Mouse (Mus musculus): Measurements from ENCODE around the gene Fam216b. TPM values are rescaled to one million over a fixed set of nuclear protein-coding genes. Genes with fewer than 3 reads are reported as not detected.

Fam216b gene
- polyA plus RNA-seq, 1 experiment from 2014 or later, result not detected

DNA sequence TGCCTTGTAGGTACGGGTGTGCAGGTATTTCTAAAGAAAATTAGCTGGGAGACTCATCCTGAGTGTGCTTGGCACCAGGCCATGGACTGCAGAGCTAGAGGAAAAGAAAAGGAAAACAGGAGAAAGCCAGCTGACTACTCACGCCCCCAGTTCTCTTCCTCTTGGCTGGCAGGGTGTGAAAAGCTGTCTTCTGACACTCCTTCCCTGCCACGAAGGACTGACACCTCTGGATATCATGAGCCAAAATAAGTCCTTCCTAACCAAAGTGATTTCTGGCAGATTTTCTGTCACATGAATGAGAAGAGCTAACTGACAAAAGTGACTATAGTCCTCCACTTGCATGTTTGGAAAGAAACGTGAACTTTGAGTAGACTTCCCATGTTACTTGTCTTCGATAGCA is 5.3 kb downstream of the Fam216b start:
- H3K4me3 ChIP-seq (replicated peaks), result no peak overlapping the region
- no peaks in the 10 kb centered on the region for H3K4me1 ChIP-seq (replicated peaks)
- WGBS (ENCODE audit: insufficient replicate concordance), result 48% methylated on average over 5 of the region's 5 CpGs
- DNase-seq (no peak), ATAC-seq (ENCODE audit: low read depth) (no peak)
- H3K27ac ChIP-seq, result no peak overlapping the region
- no peaks in the 10 kb centered on the region for H3K9me3 ChIP-seq (replicated peaks)
- no peaks in the 10 kb centered on the region for H3K27me3 ChIP-seq
- H3K36me3 ChIP-seq, result no peaks in the 10 kb centered on the region
- H3K4me2 ChIP-seq, result no peak overlapping the region
- H3K9ac ChIP-seq, result no peak overlapping the region

DNA sequence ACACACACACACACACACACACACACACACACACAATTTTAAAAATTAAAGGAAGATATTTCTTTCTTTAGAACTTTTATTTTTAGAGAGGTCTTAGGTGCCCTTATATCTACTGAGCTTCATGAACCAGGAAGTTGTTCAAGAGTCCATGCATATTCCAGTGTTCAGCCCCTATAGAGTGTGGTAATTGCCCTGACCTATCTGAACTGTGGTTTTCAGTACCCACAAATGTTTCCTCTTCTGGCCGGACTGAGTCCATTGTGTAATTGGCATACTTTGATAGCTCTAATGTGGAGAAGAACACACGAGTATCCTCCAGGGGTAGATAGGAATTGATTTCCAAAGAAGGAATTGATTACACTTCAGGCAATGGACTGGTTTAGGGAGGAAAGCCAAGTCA is 11.3 kb downstream of the Fam216b start:
- WGBS (ENCODE audit: insufficient replicate concordance), result 9% methylated on average over 2 of the region's 2 CpGs

DNA sequence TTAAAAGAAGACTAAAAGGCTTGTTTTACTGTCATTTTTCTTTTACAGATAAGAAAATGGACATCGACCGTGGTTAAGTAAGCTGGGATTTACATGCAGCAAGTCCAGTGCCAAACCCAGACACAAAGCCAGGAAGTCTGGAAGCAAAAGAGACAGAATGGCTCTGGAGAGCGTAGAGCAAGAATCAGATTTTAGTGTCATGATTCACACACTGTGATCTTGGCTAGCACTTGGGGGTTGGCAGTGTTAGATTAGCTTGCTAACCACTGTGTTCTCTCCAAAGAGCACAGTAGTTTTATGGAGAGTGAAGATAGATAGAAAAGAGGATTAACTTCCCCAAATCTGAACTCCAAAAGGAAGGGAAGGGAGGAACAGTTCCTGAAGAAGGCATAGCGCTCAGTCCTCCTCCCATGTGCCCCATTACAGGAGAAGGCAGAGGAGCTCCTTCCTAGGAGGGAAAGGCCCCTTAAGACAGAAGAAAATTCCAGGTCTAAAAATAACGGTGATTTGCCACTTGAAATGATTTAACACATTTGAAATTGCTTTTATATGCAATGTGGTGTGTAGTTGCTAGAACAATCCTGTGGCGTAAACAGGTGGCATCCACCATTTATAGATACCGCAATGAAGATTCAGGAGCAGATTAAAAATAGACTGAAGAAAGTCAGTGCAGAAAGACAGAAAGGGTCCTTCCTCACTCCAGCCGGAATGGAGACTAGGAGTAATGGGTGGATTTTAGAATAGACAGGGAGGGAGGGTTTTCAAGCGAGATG is 22.7 kb downstream of the Fam216b start:
- WGBS (ENCODE audit: insufficient replicate concordance), result 60% methylated on average over 9 of the region's 9 CpGs
- H3K36me3 ChIP-seq, result no peaks in the 10 kb centered on the region

More for the DNA sequence above, 11.3 kb downstream of the Fam216b start:
- H3K4me3 ChIP-seq (replicated peaks), result no peak overlapping the region
- DNase-seq (no peak), ATAC-seq (ENCODE audit: low read depth) (no peak)
- H3K27ac ChIP-seq, result no peak overlapping the region
- no peak overlapping the region for H3K9ac ChIP-seq
- no peaks in the 10 kb centered on the region for H3K4me1 ChIP-seq (replicated peaks)
- no peaks in the 10 kb centered on the region for H3K36me3 ChIP-seq
- H3K9me3 ChIP-seq (replicated peaks), result no peaks in the 10 kb centered on the region
- H3K4me2 ChIP-seq, result no peak overlapping the region
- H3K27me3 ChIP-seq, result no peaks in the 10 kb centered on the region

DNA sequence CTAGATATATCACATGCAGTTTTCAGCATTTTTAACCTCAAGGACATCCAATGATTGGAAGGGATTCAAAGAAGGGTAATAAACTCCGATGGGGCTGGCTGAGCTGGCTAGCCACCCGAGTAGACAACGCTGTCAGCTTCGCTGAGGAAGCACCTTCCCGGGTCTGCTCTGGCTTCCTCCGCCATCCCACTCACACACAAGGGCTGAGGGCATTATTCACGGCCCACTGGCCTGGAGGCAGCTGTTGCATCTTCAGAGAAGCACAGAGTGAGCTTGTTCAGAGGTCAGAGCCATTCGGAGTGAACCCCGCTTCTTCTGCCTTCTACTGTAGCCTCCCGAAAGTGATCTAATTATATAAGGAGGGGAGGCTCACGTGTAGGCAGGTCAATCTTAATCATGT is 26.3 kb downstream of the Fam216b start:
- ATAC-seq (ENCODE audit: low read depth), result no peak
- Histone ChIP-seq H3K9me3 (replicated peaks) (no peaks in the 10 kb centered on the region), H3K4me2 (no peak overlapping the region), H3K4me1 (replicated peaks) (no peaks in the 10 kb centered on the region), H3K27me3 (no peaks in the 10 kb centered on the region), H3K36me3 (no peaks in the 10 kb centered on the region), H3K9ac (no peak overlapping the region), H3K27ac (no peak overlapping the region), H3K4me3 (replicated peaks) (no peak overlapping the region)
- no peak for DNase-seq
- WGBS (ENCODE audit: insufficient replicate concordance), result 71% methylated on average over 11 of the region's 11 CpGs

More for the DNA sequence above, 22.7 kb downstream of the Fam216b start:
- ATAC-seq (ENCODE audit: low read depth) (no peak), DNase-seq (no peak)
- no peaks in the 10 kb centered on the region for H3K9me3 ChIP-seq (replicated peaks)
- no peak overlapping the region for H3K27ac ChIP-seq
- H3K4me3 ChIP-seq (replicated peaks), result no peak overlapping the region
- H3K27me3 ChIP-seq, result no peaks in the 10 kb centered on the region
- no peaks in the 10 kb centered on the region for H3K4me1 ChIP-seq (replicated peaks)
- H3K4me2 ChIP-seq, result no peak overlapping the region
- H3K9ac ChIP-seq, result no peak overlapping the region

DNA sequence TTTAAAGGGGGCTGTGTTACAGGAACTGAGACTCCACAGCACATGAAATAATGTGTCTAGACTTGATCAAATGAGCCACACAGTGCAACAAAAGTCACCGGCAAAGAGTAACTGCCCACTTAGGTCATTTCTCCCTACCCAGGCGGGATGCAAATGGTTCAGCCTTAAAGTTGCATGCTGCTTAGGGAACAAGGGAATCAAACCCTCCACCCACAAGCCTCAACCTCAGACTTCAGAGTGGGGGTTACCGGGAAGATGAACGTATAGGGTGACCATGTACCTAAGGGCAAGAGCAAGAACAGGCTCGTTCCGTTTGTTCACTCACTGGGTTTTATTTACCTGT is 28.2 kb downstream of the Fam216b start:
- no peaks in the 10 kb centered on the region for H3K36me3 ChIP-seq
- H3K4me3 ChIP-seq (replicated peaks), result no peak overlapping the region
- no peak overlapping the region for H3K4me2 ChIP-seq
- DNase-seq, result no peak
- WGBS (ENCODE audit: insufficient replicate concordance), result 68% methylated on average over 6 of the region's 6 CpGs
- H3K9me3 ChIP-seq (replicated peaks), result no peaks in the 10 kb centered on the region
- no peaks in the 10 kb centered on the region for H3K4me1 ChIP-seq (replicated peaks)
- H3K27me3 ChIP-seq, result no peaks in the 10 kb centered on the region
- no peak overlapping the region for H3K27ac ChIP-seq
- H3K9ac ChIP-seq, result no peak overlapping the region
- ATAC-seq (ENCODE audit: low read depth), result no peak

DNA sequence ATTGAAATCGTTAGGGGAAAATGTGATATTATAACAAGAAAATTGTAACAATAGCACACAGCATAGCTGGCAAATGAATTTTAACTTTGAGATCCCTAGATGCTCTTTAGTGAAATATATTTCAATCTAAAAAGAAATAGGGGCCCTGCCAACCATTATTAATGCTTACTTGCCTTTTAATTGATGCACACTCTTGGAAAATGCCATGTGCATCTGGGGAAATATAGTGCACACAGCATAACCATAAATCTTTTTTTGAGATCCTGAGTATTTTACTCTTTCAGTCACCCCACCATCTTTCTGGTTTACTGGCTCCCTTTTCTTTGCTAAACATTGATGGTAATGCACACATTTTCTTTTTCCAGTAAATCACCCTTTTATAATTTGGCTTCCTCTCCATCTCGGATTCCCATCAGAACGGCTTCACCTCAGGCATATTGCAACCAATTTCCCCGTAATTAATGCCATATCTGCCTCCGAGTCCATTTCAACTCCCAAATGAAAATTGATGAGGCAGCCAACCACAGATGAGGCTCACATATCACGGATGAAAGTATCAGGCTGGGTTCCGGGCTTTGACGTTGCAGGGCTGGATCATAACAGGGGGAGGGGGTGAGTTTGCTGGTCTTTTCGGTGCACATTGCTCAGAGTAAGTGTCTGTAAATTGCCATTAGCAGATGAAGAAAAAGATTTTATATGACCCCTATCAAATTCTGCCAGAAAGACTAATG is 28.8 kb downstream of the Fam216b start:
- H3K4me1 ChIP-seq (replicated peaks), result no peaks in the 10 kb centered on the region
- no peaks in the 10 kb centered on the region for H3K27me3 ChIP-seq
- no peak for DNase-seq
- no peaks in the 10 kb centered on the region for H3K36me3 ChIP-seq
- 64% methylated on average over 9 of the region's 9 CpGs for WGBS (ENCODE audit: insufficient replicate concordance)
- no peak for ATAC-seq (ENCODE audit: low read depth)
- no peak overlapping the region for H3K9ac ChIP-seq
- H3K4me2 ChIP-seq, result no peak overlapping the region
- H3K27ac ChIP-seq, result no peak overlapping the region
- H3K4me3 ChIP-seq (replicated peaks), result no peak overlapping the region
- H3K9me3 ChIP-seq (replicated peaks), result no peaks in the 10 kb centered on the region

DNA sequence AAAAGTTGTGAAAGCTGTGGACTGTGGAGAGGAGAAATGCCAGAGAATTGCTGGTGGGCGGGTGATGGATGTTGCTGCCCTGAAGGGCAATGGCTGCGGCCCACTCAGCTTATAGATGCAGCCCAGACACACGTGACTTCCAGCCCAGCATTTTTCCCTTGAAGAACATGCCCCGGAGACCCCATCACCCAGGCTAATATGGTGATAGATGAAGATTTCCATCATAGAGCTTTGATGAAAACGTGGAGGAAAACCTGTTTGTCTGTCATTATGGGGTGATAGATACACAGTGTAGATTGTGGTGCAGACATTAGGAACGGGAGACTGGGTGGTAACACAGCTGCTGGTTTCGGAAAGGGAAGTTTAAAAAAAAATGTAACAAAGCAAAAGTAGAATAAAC is 31.4 kb downstream of the Fam216b start:
- 60% methylated on average over 7 of the region's 7 CpGs for WGBS (ENCODE audit: insufficient replicate concordance)
- no peaks in the 10 kb centered on the region for H3K27me3 ChIP-seq
- ATAC-seq (ENCODE audit: low read depth) (no peak), DNase-seq (no peak)
- no peak overlapping the region for H3K4me3 ChIP-seq (replicated peaks)
- H3K36me3 ChIP-seq, result no peaks in the 10 kb centered on the region
- H3K27ac ChIP-seq, result no peak overlapping the region
- no peak overlapping the region for H3K4me2 ChIP-seq
- no peaks in the 10 kb centered on the region for H3K9me3 ChIP-seq (replicated peaks)
- no peaks in the 10 kb centered on the region for H3K4me1 ChIP-seq (replicated peaks)
- no peak overlapping the region for H3K9ac ChIP-seq

DNA sequence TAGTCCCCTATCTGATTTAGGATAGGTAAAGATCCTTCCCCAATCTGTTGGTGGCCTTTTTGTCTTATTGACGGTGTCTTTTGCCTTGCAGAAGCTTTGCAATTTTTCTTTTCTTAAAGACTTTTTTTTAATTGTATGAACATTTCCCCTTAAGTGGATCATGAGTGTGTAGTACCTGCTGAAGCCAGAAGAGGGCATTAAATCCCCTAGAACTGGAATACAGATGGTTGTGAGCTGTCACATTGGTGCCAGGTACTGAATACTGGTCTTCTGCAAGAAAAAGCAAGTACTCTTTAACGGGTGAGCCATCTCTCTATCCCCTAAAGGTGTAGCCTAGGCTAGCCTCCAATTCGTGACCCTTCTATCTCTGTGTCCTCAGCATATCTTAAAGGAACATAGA is 32.4 kb downstream of the Fam216b start:
- no peaks in the 10 kb centered on the region for H3K27me3 ChIP-seq
- H3K4me1 ChIP-seq (replicated peaks), result no peaks in the 10 kb centered on the region
- no peaks in the 10 kb centered on the region for H3K9me3 ChIP-seq (replicated peaks)
- H3K27ac ChIP-seq, result no peak overlapping the region
- H3K9ac ChIP-seq, result no peak overlapping the region
- no peak overlapping the region for H3K4me3 ChIP-seq (replicated peaks)
- no peaks in the 10 kb centered on the region for H3K36me3 ChIP-seq
- 48% methylated on average over 3 of the region's 3 CpGs for WGBS (ENCODE audit: insufficient replicate concordance)
- ATAC-seq (ENCODE audit: low read depth) (no peak), DNase-seq (no peak)
- H3K4me2 ChIP-seq, result no peak overlapping the region

DNA sequence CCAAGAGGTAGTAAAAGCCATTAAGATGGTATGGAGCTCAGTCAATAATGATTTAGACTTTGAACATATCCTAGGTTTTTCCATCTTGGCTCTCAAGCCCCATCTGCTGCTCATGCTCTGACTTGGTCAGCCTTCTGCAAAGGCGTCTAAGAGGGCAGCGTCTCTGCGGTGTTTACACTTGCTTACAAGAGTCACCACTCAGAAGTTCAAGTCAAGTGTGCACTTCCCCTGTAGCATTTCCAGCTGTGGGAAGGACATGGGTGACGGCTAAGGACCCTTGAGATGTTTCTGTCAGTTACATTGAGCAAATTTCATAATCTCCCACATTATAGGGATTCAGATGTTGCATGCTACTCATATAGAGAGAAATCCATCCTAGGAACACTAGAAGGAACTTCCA is 40.1 kb downstream of the Fam216b start:
- no peaks in the 10 kb centered on the region for H3K27me3 ChIP-seq
- H3K36me3 ChIP-seq, result no peaks in the 10 kb centered on the region
- WGBS (ENCODE audit: insufficient replicate concordance), result 64% methylated on average over 4 of the region's 4 CpGs
- H3K9ac ChIP-seq, result no peak overlapping the region
- ATAC-seq (ENCODE audit: low read depth) (no peak), DNase-seq (no peak)
- H3K27ac ChIP-seq, result no peak overlapping the region
- H3K9me3 ChIP-seq (replicated peaks), result no peaks in the 10 kb centered on the region
- no peaks in the 10 kb centered on the region for H3K4me1 ChIP-seq (replicated peaks)
- no peak overlapping the region for H3K4me2 ChIP-seq
- no peak overlapping the region for H3K4me3 ChIP-seq (replicated peaks)

DNA sequence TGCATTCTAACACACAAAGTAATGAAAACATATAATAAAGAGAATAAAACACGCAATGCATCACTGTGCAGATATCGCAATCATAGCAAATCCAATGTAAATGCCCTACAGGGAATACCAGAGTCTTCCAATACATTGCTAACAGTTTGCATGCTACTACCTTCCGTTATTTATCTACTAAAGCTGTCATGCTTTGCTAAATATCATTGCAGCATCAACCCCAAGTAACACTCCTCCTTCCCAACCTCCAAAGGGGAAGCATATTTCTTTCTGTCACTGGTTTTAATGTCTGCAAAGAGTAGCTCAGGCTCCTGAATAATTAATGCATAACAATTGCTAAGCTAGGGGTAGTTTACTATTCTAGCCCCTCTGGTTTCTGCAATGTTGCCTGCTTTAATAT is 40.5 kb downstream of the Fam216b start:
- Histone ChIP-seq H3K4me3 (replicated peaks) (no peak overlapping the region), H3K27me3 (no peaks in the 10 kb centered on the region), H3K4me1 (replicated peaks) (no peaks in the 10 kb centered on the region), H3K9ac (no peak overlapping the region), H3K27ac (no peak overlapping the region), H3K9me3 (replicated peaks) (no peaks in the 10 kb centered on the region), H3K36me3 (no peaks in the 10 kb centered on the region), H3K4me2 (no peak overlapping the region)
- no peak for DNase-seq
- WGBS (ENCODE audit: insufficient replicate concordance), result 67% methylated on average over 3 of the region's 3 CpGs
- no peak for ATAC-seq (ENCODE audit: low read depth)

DNA sequence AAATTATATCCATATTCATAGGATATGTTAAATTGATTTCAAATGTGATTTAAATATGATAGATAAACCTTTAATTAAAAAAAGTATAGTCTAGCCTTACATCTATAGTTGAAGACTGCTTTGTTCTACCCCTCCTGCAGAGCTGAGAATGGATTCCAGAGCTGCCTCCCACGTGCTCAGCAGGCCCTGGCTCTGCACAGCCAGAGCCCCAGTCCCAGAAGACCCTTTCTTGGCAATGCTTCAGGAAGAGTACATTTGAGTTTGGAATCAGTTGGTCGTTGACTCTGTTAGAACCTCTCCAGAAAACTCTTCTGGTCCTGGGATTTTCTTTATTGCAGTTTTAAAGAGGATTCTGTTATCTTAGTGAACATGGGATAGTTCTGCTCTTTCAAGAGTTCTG is 45.7 kb downstream of the Fam216b start:
- WGBS (ENCODE audit: insufficient replicate concordance), result 21% methylated on average over 2 of the region's 2 CpGs

More for the DNA sequence above, 45.7 kb downstream of the Fam216b start:
- ATAC-seq (ENCODE audit: low read depth) (no peak), DNase-seq (no peak)
- H3K4me3 ChIP-seq (replicated peaks), result no peak overlapping the region
- H3K27ac ChIP-seq, result no peak overlapping the region
- H3K4me2 ChIP-seq, result no peak overlapping the region
- H3K9ac ChIP-seq, result no peak overlapping the region
- H3K9me3 ChIP-seq (replicated peaks), result no peaks in the 10 kb centered on the region
- H3K36me3 ChIP-seq, result no peaks in the 10 kb centered on the region
- H3K27me3 ChIP-seq, result no peaks in the 10 kb centered on the region
- no peaks in the 10 kb centered on the region for H3K4me1 ChIP-seq (replicated peaks)

Data from liver, embryonic 13.5 days (tissue).